Mouse (Mus musculus) forebrain, embryonic 10.5 days (tissue): ENCODE results near the gene B430306N03Rik. TPM values are rescaled to one million over a fixed set of nuclear protein-coding genes. Genes with fewer than 3 reads are reported as not detected.

Experiments used
- DNase-seq: peaks from one replicate; pipeline ENCODE4 v3.0.0-alpha.2; 2017; ENCODE audit warnings: low spot score; ENCODE audit errors: extremely low spot score
- H3K27ac ChIP-seq: fragments of 300-500 bp; sonication (generic); 2 replicates; pipeline ENCODE4 v1.5.1; 2016; ENCODE audit warnings: mild to moderate bottlenecking
- H3K27me3 ChIP-seq: fragments of 300-500 bp; sonication (generic); 2 replicates; pipeline ENCODE4 v1.6.1; 2016; ENCODE audit warnings: mild to moderate bottlenecking; ENCODE audit not compliant: poor library complexity, severe bottlenecking
- H3K36me3 ChIP-seq: fragments of 300-500 bp; sonication (generic); replicated peaks from 2 replicates; pipeline ENCODE4 v1.6.1; 2016; ENCODE audit warnings: mild to moderate bottlenecking, moderate library complexity
- H3K4me1 ChIP-seq: fragments of 300-500 bp; sonication (generic); 2 replicates; pipeline ENCODE4 v1.6.1; 2016
- H3K4me3 ChIP-seq: fragments of 300-500 bp; sonication (generic); 2 replicates; pipeline ENCODE4 v1.5.1; 2016; ENCODE audit warnings: mild to moderate bottlenecking, moderate library complexity
- H3K9me3 ChIP-seq: fragments of 300-500 bp; sonication (generic); 2 replicates; pipeline ENCODE4 v1.6.1; 2016; ENCODE audit warnings: mild to moderate bottlenecking, moderate library complexity
- WGBS: fragments of 180-500 bp; shearing (Covaris S2); methylation state at CpG from one replicate; pipeline ENCODE4 v1.1.7; 2016; 5-methylcytosine and 5-hydroxymethylcytosine counted together
- polyA plus RNA-seq: library from polyadenylated mRNA; unstranded; fragments of >200 nt; fragmentation: Nextera tagmentation; extraction: Ambion mirVana; gene quantifications from 2 replicates; pipeline ENCODE4 v1.2.1, GENCODE M21; 2016

Gene B430306N03Rik
- polyA plus RNA-seq, 1 experiment from 2014 or later: 0.06 TPM

DNA sequence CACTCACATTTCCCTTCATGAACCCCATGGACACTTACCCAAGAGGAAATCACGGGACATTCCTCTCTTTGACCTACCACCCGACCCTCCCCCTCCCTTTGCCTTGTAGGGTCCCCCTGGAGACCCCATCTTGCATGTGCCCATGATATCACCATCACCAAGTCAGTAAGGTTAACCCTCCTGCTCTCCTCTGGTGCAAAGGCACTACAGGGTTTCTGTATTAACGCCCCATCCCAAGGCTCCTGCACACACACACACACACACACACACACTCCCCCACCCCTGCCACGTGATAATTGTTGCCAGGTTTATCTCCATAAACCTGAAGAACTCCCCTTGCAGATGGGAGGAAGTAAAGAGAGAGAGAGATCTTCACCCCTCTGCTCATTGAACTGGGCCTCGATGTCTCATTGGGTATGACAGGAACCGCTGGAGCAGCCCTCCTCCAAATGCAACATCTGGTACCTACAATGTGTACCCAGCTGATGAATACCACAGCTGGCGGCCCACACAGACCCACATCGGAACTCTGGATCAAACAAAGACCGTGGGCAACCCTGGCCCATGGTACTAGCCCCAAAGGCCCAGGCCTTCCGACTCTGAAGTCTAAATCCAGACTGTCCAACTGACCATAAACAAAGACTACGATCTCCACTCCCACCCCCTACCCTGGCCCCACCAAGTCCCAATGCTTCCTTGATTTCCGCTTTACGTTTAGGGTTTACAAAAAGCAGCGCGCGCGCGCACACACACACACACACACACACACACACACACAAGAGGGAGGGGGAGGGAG, 34.8 kb upstream of the B430306N03Rik start:
- peaks cover 28% of the 10 kb centered on the region for H3K4me1 ChIP-seq
- no peaks in the 10 kb centered on the region for H3K36me3 ChIP-seq
- DNase-seq: no peak
- peak overlapping the region; percentile 90 for H3K27ac ChIP-seq
- H3K4me3 ChIP-seq: peak overlapping the region; percentile 49
- no peaks in the 10 kb centered on the region for H3K27me3 ChIP-seq
- WGBS: 35% methylated on average over 18 of the region's 18 CpGs
- H3K9me3 ChIP-seq: no peaks in the 10 kb centered on the region

DNA sequence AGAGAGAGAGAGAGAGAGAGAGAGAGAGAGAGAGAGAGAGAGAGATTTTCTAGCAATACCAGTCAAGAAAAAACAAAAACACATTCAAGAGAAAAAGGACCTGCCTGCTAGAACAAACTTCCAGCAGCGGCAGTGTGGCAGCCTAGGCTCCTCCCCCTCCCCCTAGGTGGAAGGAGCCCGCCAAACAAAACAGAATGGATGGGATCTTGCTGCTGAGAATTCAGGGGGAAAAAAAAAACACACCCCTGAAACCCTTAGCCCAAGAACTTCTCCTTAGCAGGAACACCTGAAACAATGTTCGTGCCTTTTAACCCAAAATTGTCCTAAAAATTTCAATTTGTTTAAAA, 34.2 kb upstream of the B430306N03Rik start:
- 4% methylated on average over 3 of the region's 3 CpGs for WGBS
- H3K27ac ChIP-seq: peak overlapping the region; percentile 90
- peaks cover 28% of the 10 kb centered on the region for H3K4me1 ChIP-seq
- no peaks in the 10 kb centered on the region for H3K27me3 ChIP-seq
- no peaks in the 10 kb centered on the region for H3K36me3 ChIP-seq
- H3K9me3 ChIP-seq: no peaks in the 10 kb centered on the region
- peak; percentile 63 for DNase-seq
- peak overlapping the region; percentile 49 for H3K4me3 ChIP-seq

DNA sequence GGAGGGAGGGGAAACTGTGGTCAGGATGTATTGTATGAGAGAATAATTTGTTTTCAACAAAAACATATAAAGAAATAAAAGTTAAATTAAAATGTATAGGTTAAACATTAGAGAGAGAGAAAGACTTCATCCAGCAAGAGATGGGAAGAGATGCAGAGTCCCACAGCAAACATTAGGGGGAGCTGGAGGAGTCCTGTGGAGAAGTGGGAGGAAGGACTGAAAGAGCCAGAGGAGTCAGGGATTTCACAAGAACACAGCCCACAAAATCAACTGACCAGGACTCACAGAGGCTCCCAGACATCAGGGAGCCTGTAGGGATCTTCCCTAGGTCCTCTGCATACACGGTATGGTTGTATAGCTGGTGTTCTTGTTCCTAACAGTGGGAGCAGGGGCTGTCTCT, 29.2 kb upstream of the B430306N03Rik start:
- WGBS: 50% methylated on average over 1 of the region's 1 CpGs
- Histone ChIP-seq H3K4me3 (no peak overlapping the region), H3K27me3 (no peaks in the 10 kb centered on the region), H3K9me3 (no peaks in the 10 kb centered on the region; the same call in 1 of the 2 replicates), H3K36me3 (no peaks in the 10 kb centered on the region), H3K27ac (no peak overlapping the region), H3K4me1 (peaks cover 14% of the 10 kb centered on the region)
- no peak for DNase-seq

DNA sequence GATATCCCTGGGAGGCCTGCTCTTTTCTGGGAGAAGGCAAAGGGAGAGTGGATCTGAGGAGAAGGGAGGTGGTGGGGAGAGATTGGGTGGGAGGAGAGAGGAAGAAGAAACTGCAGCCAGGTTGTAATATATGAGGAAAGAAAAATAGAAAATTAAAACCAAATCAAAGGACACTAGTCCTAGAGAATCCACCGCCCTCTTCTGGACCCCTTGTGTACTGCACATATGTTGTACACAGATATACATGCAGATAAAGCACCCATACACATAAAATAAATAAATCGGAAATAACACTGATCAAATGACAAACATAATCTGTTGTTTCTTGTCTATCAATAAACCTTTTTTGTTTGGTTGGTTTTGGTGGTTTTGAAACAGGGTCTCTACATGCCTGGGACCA, 28.7 kb upstream of the B430306N03Rik start:
- Histone ChIP-seq H3K4me3 (no peak overlapping the region), H3K9me3 (no peaks in the 10 kb centered on the region; the same call in 1 of the 2 replicates), H3K36me3 (no peaks in the 10 kb centered on the region), H3K27ac (no peak overlapping the region), H3K27me3 (no peaks in the 10 kb centered on the region), H3K4me1 (peaks cover 9% of the 10 kb centered on the region)
- WGBS: 57% methylated on average over 2 of the region's 2 CpGs
- DNase-seq: no peak

DNA sequence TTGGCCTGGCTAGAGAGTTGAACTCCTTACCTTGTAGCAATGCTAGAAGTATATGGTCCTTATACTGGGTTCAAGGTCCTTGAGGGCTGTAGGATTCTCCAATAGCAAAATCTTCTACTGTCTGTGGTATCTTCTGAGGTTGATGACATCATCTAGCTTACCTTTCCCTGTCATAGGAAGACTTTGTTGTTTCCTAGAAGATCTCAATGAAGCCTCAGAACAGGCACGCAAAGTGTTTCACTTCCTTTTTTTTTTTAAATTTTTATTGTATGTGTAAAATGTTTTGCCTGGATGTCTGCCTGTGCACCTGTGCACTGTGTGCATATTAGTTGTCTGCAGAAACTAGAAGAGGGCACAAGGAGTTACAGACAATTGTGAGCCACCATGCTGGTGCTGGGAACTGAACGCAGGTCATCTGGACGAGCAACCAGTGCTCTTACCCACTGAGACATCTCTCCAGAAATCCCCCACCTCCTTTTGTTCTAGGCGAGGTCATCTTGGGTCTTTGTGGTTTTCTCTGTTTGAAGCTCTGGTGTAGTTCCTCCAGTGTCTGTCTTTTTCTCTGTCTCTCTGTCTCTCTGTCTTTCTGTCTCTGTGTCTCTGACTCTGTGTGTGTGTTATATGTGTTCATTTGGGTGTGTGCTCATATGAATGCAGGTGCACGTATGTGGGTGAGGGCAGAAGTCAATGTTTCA, 22.3 kb upstream of the B430306N03Rik start:
- Histone ChIP-seq H3K9me3 (no peaks in the 10 kb centered on the region; the same call in 1 of the 2 replicates), H3K27ac (no peak overlapping the region), H3K4me1 (peaks cover 6% of the 10 kb centered on the region), H3K27me3 (no peaks in the 10 kb centered on the region), H3K4me3 (no peak overlapping the region), H3K36me3 (no peaks in the 10 kb centered on the region)
- DNase-seq: no peak
- WGBS: 86% methylated on average over 5 of the region's 5 CpGs

DNA sequence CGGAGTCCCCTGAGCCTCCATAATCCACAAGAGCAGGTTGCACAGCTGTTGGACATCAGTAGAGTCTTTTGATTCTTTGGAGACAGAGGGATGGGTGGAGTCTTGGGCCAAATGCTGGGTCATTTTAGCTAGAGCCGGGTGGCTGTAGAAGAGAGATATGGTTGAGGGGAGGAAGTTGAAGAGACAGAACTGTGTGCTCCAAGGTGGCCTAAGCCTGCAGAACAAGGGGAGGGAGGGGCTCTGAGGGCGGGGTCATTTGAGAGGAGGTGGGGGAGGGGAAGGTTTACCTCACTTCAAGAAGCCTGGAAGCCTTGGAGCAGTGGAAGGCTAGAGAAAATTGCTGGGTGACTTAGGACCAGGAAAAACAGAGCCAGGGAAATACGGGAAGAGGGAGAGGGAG, 16.7 kb upstream of the B430306N03Rik start, which contains the start of gene Treml2:
Treml2 (plus strand) TSS at position 296 of the 400 bp plus-strand sequence.
- no peaks in the 10 kb centered on the region for H3K27me3 ChIP-seq
- peak within 1 kb of the TSS; percentile 22; the same call in 1 of the 2 replicates for H3K4me3 ChIP-seq
- peaks cover 21% of the 10 kb centered on the region for H3K4me1 ChIP-seq
- no peak for DNase-seq
- no peaks in the 10 kb centered on the region for H3K9me3 ChIP-seq
- no peaks in the 10 kb centered on the region for H3K36me3 ChIP-seq
- WGBS: 51% methylated on average over 3 of the region's 4 CpGs
- peak within 1 kb of the TSS; percentile 70 for H3K27ac ChIP-seq

DNA sequence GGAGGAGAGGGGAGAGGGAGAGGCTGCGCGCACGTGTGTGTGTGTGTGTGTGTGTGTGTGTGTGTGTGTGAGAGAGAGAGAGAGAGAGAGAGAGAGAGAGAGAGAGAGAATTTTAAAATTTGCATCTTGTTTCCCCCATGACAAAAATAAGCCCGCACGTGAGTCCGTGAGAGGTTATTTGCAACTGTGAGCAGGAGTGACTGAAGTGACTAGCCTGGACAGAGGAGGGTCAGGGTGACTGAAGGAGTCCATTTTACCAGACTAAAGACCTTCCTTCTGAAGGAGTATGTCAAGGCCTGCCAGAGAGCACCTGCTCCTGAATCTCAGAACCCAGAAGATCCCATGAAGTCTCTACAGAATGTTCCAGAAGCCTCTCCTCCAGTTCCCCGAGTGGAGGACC, 16.2 kb upstream of the B430306N03Rik start:
- H3K4me1 ChIP-seq: peaks cover 21% of the 10 kb centered on the region
- no peaks in the 10 kb centered on the region for H3K36me3 ChIP-seq
- H3K27me3 ChIP-seq: no peaks in the 10 kb centered on the region
- H3K27ac ChIP-seq: peak overlapping the region; percentile 70
- no peak overlapping the region for H3K4me3 ChIP-seq
- DNase-seq: no peak
- H3K9me3 ChIP-seq: no peaks in the 10 kb centered on the region
- 61% methylated on average over 7 of the region's 7 CpGs for WGBS

DNA sequence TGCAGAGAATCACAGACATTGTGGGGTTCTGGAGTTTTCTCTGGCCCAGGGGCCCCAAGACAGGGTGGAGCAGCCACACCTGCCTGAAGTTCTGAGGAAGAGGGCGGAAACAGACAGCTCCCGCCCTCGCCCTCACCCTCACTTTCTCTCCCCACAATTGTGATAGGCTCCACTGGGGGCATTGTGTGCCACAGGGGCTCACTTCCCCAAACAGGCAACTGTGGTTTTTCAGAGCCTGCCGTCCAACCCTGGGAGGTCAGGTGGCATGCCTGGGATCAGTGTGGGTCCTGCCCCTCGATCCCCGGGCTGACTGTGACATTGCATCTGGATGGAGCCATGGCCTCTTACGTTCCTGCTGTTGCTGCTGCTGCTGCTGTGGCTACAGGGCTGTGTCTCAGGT, 15.7 kb upstream of the B430306N03Rik start:
- H3K4me1 ChIP-seq: peaks cover 21% of the 10 kb centered on the region
- H3K9me3 ChIP-seq: no peaks in the 10 kb centered on the region
- H3K4me3 ChIP-seq: peak overlapping the region; percentile 22; the same call in 1 of the 2 replicates
- H3K36me3 ChIP-seq: no peaks in the 10 kb centered on the region
- H3K27ac ChIP-seq: peak overlapping the region; percentile 70
- H3K27me3 ChIP-seq: no peaks in the 10 kb centered on the region
- 74% methylated on average over 7 of the region's 7 CpGs for WGBS
- DNase-seq: no peak

DNA sequence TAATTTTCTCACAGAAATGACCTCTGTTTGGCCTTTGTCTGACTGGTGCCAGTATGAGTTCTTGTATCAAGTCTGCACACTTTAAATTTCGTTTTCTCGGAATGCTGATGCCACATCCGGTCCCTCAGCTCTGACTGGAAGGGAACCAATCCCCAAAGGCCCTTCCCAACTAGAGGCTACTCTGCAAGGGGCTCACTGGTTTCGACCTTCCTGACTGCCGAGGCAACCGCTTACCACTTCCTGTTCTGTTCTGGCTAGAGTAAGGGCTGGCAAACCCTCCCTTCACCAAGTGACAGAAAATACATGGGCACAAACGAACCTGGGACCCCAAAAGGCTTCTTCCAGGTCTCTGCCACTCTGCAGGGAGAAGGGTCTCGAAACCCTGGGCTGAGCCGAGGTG, 15.1 kb upstream of the B430306N03Rik start:
- Histone ChIP-seq H3K4me3 (peak overlapping the region; percentile 22; the same call in 1 of the 2 replicates), H3K9me3 (no peaks in the 10 kb centered on the region), H3K27ac (peak overlapping the region; percentile 70), H3K27me3 (no peaks in the 10 kb centered on the region), H3K36me3 (no peaks in the 10 kb centered on the region), H3K4me1 (peaks cover 21% of the 10 kb centered on the region)
- no peak for DNase-seq
- WGBS: 81% methylated on average over 9 of the region's 9 CpGs

DNA sequence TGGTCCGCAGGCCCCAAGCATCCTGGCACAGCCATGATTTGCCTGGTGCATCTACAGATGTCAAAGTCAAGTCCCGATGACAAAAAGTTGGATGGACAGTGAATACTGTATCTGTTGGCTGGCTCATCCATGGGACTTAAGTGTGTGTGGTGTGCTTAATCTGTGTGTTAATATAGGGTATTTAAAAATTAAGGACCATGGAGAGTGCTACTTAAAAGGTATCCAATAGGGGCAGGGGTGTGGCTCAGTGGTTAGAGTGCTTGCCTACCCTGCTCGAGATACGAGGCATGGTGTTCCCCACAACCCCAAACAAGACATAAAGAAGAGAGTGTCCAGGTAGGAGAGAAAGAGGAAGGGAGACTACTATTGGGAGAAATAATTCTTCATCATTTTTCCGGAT, 14.1 kb upstream of the B430306N03Rik start:
- H3K4me1 ChIP-seq: peaks cover 21% of the 10 kb centered on the region
- 93% methylated on average over 5 of the region's 5 CpGs for WGBS
- DNase-seq: no peak
- no peak overlapping the region for H3K27ac ChIP-seq
- no peak overlapping the region for H3K4me3 ChIP-seq
- H3K27me3 ChIP-seq: no peaks in the 10 kb centered on the region
- no peaks in the 10 kb centered on the region for H3K36me3 ChIP-seq
- H3K9me3 ChIP-seq: no peaks in the 10 kb centered on the region

DNA sequence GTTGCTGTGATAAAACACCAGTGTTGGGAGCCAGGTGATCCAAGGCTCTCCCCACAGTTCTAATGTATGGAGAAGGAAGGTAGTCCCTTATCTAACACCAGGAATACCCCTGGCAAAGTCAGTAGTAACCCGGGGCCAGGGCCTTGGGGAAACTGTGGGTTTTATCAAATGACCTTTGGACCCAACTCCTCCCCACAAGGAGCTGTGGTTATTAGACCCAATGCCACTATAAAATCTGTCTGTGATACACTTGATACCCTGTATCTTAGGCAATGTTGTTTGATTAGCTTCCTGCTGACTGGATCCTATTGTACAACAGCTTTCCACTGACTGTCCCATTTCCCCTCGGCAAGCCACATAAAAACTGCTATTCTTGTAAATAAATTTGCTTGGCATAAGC, 3.8 kb upstream of the B430306N03Rik start:
- no peaks in the 10 kb centered on the region for H3K36me3 ChIP-seq
- H3K27me3 ChIP-seq: no peaks in the 10 kb centered on the region
- no peak overlapping the region for H3K27ac ChIP-seq
- no peaks in the 10 kb centered on the region for H3K4me1 ChIP-seq
- 80% methylated on average over 2 of the region's 2 CpGs for WGBS
- H3K9me3 ChIP-seq: no peaks in the 10 kb centered on the region
- DNase-seq: no peak
- H3K4me3 ChIP-seq: no peak overlapping the region

DNA sequence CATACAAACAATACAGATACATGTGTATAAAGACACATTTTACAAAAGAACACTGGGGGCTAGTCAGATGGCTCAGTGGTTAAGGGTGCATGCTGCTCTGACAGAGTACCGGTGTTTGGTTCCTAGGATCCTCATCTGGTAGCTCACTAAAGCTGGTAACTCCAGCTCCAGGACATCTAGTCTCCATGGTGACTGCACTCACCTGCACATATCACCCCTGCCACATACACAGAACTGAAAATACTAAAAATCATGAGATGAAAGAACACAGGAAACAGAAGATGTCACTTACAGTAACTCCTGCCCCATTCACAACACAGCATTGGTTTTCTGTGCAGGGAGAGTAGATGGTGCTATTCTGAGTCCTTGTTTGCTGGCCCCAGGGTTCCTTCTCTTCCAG, 2.7 kb downstream of the B430306N03Rik start:
- Histone ChIP-seq H3K4me1 (peaks cover 3% of the 10 kb centered on the region; the same call in 1 of the 2 replicates), H3K4me3 (no peak overlapping the region), H3K9me3 (no peaks in the 10 kb centered on the region), H3K27me3 (no peaks in the 10 kb centered on the region), H3K36me3 (no peaks in the 10 kb centered on the region), H3K27ac (no peak overlapping the region)
- DNase-seq: no peak
- WGBS: 95% methylated on average over 1 of the region's 1 CpGs

DNA sequence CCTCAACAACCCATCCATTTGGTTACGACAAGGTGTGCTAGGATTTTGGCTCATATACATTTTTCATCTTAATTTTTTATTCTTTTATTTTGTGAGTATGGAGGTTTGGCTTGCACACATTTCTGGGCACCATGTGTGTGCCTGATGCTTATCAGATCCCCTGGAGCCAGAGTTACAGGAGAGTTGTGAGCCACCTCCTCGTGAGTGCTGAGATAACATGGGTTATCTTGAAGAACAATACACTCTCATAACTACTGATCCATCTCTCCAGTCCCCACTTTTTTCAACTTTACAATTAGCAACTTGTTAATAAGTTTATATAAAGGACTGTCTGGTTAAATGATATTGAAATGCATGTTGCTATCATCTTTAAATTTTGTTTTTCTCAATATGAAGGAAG, 5.3 kb downstream of the B430306N03Rik start:
- Histone ChIP-seq H3K27me3 (no peaks in the 10 kb centered on the region), H3K4me1 (peaks cover 3% of the 10 kb centered on the region; the same call in 1 of the 2 replicates), H3K4me3 (no peak overlapping the region), H3K36me3 (no peaks in the 10 kb centered on the region), H3K9me3 (no peaks in the 10 kb centered on the region), H3K27ac (no peak overlapping the region)
- DNase-seq: no peak
- WGBS: 90% methylated on average over 2 of the region's 2 CpGs
